9 mouse cellular contexts compared by ENCODE assay signal in genomic region chr11:4294495-4295351, GRCm38 (mm10). TPM values are rescaled to one million over a fixed set of nuclear protein-coding genes. Genes with fewer than 3 reads are reported as not detected.
DNase-seq lines count a peak whose midpoint lies in the region; ATAC-seq and TF ChIP-seq lines count a peak whose summit lies in the region.
"Had no signal": no experiment of that assay in that cellular context is flagged by ENCODE, and none has a peak within 500 bp of the region (broad histone marks: within the 10 kb centered on the region; RNA-seq: fewer than 3 reads in every experiment).

No protein-coding gene starts in this region.

- H3K9me3 ChIP-seq in stomach, postnatal 0 days (ENCODE audit: control insufficient read depth, low read length), result no peaks in the 10 kb centered on the region
- H3K9me3 ChIP-seq: embryonic facial prominence, embryonic 12.5 days had no signal

- H3K4me2 ChIP-seq in stomach, postnatal 0 days (replicated peaks; ENCODE audit: low read depth), result no peak overlapping the region
- H3K4me2 ChIP-seq: embryonic facial prominence, embryonic 12.5 days had no signal

- H3K4me1 ChIP-seq in stomach, postnatal 0 days (replicated peaks; ENCODE audit: control insufficient read depth, insufficient read depth), result 0 out of 2 replicates have a peak, but pooled peaks cover 4% of the 10 kb centered on the region

- no peak overlapping the region for H3K9ac ChIP-seq in stomach, postnatal 0 days (ENCODE audit: low read length)
- H3K9ac ChIP-seq: embryonic facial prominence, embryonic 12.5 days; liver, embryonic 14.5 days had no signal

- peak; percentile 63 for DNase-seq in lung, postnatal 10 days
- DNase-seq in lung, postnatal 25 days (ENCODE audit: low spot score), result no peak
- peak; percentile 50 for DNase-seq in adrenal gland, postnatal 25 days
- peak; percentile 74 for DNase-seq in heart, adult 8-10 months (ENCODE audit: low spot score)
- DNase-seq in kidney, postnatal 4 days, result peak; percentile 40 to 66
- DNase-seq in stomach, postnatal 0 days (ENCODE audit: low spot score), result no peak

- TF ChIP-seq CTCF in stomach, postnatal 0 days (IDR thresholded peaks at IDR 0.05; ENCODE audit: low read depth), result no peak

- no peak for ATAC-seq in megakaryocyte-erythroid progenitor cell, adult 5-6 weeks (replicated peaks; ENCODE audit: low FRiP score, low TSS enrichment, poor library complexity, severe bottlenecking)
- ATAC-seq in stomach, postnatal 0 days (ENCODE audit: low FRiP score, low TSS enrichment), result no peak

- no peak for TF ChIP-seq EP300 in stomach, postnatal 0 days (optimal IDR thresholded peaks at IDR 0.05)

- no peaks in the 10 kb centered on the region for H3K36me3 ChIP-seq in stomach, postnatal 0 days (ENCODE audit: control insufficient read depth, insufficient read depth, low read length)
- H3K36me3 ChIP-seq: embryonic facial prominence, embryonic 12.5 days had no signal

- WGBS in stomach, postnatal 0 days, result 31% methylated on average over 14 of the region's 14 CpGs

- H3K27ac ChIP-seq in stomach, postnatal 0 days (replicated peaks), result no peak overlapping the region
- H3K27ac ChIP-seq: embryonic facial prominence, embryonic 12.5 days; liver, embryonic 14.5 days had no signal

- H3K4me3 ChIP-seq in stomach, postnatal 0 days (ENCODE audit: low read depth, low read length), result no peak overlapping the region
- H3K4me3 ChIP-seq: embryonic facial prominence, embryonic 12.5 days had no signal

- no peaks in the 10 kb centered on the region for H3K27me3 ChIP-seq in stomach, postnatal 0 days (ENCODE audit: control insufficient read depth, insufficient read depth, low read length)
- H3K27me3 ChIP-seq: embryonic facial prominence, embryonic 12.5 days had no signal

RNA-seq across cellular contexts. Expression of gene Lif, which starts 37.4 kb away (rescaled TPM):
- total RNA-seq in adrenal gland, postnatal 25 days (2021), result 0.09 TPM in 1 of 2 replicates, not detected in the other
- 1 to 10 TPM in 1 of 4 experiments, under 1 TPM in 3; 0.19 to 1.3 (median 0.38) TPM for total RNA-seq in heart, adult 8-10 months (2022)
- not detected in 2 replicates for total RNA-seq in megakaryocyte-erythroid progenitor cell, adult 5-6 weeks (2014; fragmentation: Nextera tagmentation)
- total RNA-seq in megakaryocyte-erythroid progenitor cell, adult 5-6 weeks (2017), result 0.30 and 0.33 TPM in 2 replicates
- 0.61 and 1.1 TPM in 2 replicates for polyA plus RNA-seq in stomach, postnatal 0 days (2015; fragmentation: Nextera tagmentation; extraction: Ambion mirVana)

RNA-seq across cellular contexts. Expression of gene Osm, which starts 58.5 kb away (rescaled TPM):
- not detected in 2 replicates for total RNA-seq in adrenal gland, postnatal 25 days (2021)
- total RNA-seq in heart, adult 8-10 months (2022), result 1 to 10 TPM in 1 of 4 experiments, not detected in 3; 1.6 TPM
- total RNA-seq in megakaryocyte-erythroid progenitor cell, adult 5-6 weeks (2014; fragmentation: Nextera tagmentation), result 3.3 and 5.6 TPM in 2 replicates
- total RNA-seq in megakaryocyte-erythroid progenitor cell, adult 5-6 weeks (2017), result 5.3 and 7.2 TPM in 2 replicates
- 0.05 and 0.11 TPM in 2 replicates for polyA plus RNA-seq in stomach, postnatal 0 days (2015; fragmentation: Nextera tagmentation; extraction: Ambion mirVana)
- polyA plus RNA-seq: embryonic facial prominence, embryonic 12.5 days had no signal

Comparison
In these comparisons a context has a peak if more than half of its experiments do, and no peak if none do; other contexts are left out.
1. DNase-seq: peak in lung, postnatal 10 days (single experiment), adrenal gland, postnatal 25 days (single experiment), heart, adult 8-10 months (single experiment) and kidney, postnatal 4 days (2 of 2); none in lung, postnatal 25 days (single experiment) and stomach, postnatal 0 days (single experiment).